Mouse (Mus musculus) bone marrow, adult 2 months (tissue): ENCODE measurements around the gene Ube2g1.

Experiments
- CTCF ChIP-seq: fragments of 200-500 bp; IDR thresholded peaks from 2 replicates; pipeline ENCODE4 v1.5.1; 2011; ENCODE audit warnings: low read length, control low read depth; ENCODE audit not compliant: control insufficient read depth, insufficient read depth
- POLR2A ChIP-seq: fragments of 200-500 bp; IDR thresholded peaks from 2 replicates; pipeline ENCODE4 v1.6.1; 2011; ENCODE audit warnings: low read depth, mild to moderate bottlenecking, control low read depth, low read length, borderline replicate concordance; ENCODE audit not compliant: control insufficient read depth

GRCm38 (mm10) chr11:72650347-72650746 lies 43.3 kb downstream of the Ube2g1 start:
- no peak for TF ChIP-seq CTCF
- no peak for TF ChIP-seq POLR2A
